Mouse (Mus musculus) kidney, postnatal 10 days (tissue): ENCODE measurements around the gene Dpf1.

Experiments used
- DNase-seq: peaks from one replicate; pipeline ENCODE4 v3.0.0; 2021; ENCODE audit warnings: mixed read lengths

The Dpf1 gene

DNA sequence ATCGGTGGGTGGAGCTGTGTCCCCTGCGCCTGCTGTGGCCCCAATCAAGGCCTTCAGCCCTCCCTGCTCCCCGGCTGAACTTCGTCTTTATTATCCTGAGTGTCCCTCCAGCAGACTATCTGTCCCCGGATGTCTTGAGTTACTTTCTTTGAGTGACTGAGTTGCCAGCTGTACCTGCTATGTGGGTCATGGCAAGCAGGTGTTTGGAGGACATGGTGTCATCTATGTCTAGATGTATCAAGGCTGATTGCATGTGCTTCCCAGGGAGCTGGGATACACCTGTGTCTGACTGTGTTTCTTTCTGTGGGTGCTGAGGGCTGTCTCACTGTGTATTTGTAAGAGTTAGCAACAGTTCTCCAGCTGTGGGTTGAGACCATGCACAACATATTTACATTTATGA lies 6.0 kb downstream of the Dpf1 start:
- DNase-seq = no peak

DNA sequence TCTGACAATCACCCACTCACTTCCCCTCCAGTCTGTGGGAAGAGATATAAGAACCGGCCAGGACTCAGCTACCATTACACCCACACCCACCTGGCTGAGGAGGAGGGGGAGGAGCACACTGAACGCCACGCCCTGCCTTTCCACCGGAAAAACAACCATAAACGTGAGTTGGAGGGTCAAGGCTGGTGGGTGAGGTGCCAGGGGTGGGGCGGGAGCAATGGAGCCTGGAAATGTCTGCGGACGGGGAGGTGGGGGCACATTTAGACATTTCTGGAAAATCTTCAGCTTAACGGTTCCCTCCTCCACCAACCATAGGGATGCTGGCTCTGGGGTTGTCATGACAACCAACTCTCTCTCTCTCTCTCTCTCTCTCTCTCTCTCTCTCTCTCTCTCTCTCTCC lies 9.3 kb downstream of the Dpf1 start:
- DNase-seq = no peak

DNA sequence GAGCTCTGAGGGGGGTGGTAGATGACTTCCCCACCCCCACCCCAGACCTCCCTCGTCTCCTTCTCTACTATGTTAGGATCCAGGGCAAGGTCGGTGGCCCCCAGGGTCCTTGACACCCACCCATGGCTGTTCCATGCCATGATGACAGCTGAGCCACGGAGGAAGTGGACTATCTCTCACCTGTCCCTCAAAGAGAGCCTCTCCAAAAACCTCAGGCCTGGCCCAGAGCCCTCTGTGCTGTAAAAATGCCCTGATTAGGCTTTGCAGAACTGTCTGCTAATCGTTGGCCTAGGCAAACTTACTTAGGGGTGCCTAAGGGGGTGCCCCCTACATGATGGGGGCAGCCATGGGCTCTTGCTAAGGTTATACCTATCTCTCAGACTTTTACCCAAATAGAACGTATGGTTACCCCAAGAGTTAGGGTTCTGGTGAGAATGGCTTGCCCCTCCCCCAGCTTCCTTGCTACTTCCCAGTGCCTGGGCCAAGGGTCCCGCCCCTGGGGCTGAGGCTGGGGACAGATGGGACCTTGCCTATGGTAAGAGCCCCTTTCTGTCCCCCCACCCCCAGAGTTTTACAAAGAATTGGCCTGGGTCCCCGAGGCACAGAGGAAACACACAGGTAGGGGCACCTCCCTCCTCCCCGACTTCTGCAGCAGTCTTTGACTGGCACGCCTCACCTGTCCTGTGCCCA lies 10.0 kb downstream of the Dpf1 start:
- DNase-seq = no peak

DNA sequence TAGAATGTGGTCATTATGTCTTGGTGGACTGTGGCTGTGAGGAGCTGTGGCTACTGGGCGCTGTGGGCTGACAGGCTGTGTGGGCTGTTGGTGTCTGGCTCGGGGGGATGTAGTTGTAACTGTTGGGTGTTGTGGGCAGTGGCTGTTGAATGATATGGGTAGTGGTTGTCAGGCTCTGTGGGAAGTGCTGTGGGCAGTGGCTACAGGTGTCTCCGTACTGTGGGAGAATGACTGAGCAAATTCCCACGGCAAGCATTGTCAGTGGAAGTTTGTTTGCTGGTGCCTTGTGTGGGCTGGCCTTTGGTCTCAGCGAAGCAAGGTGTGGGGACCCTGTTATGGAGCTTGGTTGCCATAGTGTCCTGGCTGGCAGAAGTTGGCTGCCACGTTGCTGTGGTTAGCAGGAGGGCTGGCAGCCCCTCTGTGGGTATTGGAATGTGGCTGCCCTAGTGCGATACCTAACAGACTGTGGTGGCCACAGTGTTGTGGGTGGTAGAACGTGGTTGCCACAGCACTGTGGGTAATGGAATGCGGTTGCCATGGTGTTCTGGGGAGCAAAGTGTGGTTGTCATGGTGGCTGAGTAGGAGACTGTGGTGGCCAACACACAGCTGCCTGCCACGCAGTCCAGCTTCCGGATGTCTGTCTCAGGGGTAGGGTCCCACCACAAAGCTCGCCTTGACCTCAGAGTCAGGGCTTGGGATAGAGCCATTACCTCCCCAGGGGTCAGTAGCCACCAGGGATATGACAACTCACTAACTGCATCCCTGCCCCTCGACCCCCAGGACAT lies 11.3 kb downstream of the Dpf1 start:
- DNase-seq = no peak

DNA sequence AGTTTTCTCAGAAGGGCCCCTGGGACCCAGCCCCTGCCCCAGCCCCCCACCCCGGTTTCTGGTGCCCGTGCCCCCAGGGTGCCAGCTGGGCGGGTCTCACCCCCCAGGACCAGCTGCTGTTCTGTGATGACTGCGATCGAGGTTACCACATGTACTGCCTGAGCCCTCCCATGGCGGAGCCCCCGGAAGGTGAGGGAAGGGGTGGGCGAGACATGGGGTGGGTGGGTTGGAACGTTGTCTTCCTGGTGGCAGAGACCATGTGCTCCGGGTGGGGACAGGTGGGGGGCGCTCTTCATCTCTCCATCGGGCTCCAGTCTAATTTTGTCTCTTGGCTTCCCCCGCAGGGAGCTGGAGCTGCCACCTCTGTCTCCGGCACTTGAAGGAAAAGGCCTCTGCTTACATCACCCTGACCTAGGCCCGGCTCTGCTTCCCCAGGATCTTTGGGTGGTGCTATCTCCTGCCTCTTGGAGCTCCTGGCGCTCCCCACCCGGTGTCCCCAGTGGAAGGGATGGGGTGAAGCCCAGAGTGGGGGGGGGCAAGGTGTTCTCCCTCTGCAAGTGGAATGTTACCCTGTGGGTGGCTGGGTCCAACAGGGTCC lies 12.5 kb downstream of the Dpf1 start:
- no peak for DNase-seq

DNA sequence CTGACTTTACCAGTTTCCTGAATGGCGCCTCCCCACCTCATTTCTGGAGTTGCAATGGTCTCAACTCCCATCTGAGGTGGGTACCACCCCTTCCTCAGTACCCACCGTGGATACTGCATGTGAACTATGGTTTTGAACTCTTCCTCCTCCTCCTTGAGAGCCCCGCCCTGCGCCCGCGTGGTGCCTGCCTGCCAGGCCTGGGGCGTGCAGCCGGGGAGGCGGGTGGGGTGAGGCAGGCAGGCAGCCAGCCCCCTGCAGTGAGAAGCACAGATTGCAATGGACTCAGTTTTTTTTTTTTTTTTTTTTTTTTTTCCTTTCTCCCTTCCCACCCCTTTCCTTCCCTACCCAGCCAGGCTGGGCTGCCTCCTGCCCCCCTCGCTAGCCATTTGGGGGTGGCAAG lies 13.2 kb downstream of the Dpf1 start:
- DNase-seq = no peak

DNA sequence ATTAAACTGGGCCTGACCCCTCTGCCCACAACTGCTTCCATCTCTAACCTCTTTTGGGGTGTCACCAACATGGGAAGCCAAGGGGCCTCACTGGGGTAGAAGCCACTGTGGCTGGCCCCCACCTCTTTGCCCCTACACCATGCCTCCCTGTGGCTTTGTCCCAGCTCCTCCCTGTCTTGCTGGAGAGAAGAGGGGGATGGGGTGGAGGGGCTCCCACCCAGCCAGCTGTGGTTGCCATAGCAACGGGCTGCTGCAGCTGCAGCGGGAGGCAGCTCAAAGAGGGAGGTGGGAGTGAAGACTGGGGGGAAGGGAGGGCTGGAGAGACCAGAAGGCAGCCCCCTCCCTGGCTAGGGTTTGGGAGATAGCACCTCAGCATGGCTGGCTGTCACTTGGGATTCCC lies 13.8 kb downstream of the Dpf1 start:
- peak; percentile 60 for DNase-seq

DNA sequence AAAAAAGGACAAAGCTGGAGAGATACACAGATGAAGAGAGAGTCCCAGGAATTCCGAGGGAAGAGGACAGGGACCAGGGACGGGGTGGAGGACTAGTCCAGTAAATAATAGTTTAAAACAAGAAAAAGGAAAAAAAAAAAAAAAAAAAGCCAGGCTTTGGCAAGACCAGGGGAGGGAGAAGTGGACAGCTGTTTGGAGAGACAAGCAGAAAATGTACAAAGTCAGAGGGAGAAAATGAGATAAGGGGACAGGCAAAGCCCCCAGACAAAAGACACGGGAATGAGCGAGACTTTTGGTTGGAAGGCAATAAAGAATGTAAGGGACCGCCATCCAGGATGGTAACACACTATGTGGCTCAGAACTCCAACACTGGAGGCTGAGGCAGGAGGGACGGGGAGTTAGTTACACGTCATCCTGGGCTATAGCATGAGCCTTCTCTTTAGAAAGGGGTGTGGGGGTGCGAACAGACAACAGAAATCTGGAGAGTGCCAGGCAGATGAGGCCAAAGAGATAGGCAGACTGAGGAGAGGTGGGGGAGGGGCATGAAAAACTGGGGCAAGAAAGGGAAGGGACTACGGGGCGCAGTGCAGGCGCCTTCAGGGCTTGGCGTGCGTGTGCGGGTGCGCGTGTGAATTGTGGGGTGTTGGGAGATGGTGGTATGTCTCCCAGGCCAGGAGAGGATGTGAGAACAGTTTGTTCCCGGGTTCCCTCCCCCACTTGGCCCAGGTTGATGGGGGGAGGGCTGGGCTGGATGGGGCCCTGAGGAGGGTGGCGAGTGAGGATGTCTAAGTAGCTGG lies 14.6 kb downstream of the Dpf1 start:
- no peak for DNase-seq

DNA sequence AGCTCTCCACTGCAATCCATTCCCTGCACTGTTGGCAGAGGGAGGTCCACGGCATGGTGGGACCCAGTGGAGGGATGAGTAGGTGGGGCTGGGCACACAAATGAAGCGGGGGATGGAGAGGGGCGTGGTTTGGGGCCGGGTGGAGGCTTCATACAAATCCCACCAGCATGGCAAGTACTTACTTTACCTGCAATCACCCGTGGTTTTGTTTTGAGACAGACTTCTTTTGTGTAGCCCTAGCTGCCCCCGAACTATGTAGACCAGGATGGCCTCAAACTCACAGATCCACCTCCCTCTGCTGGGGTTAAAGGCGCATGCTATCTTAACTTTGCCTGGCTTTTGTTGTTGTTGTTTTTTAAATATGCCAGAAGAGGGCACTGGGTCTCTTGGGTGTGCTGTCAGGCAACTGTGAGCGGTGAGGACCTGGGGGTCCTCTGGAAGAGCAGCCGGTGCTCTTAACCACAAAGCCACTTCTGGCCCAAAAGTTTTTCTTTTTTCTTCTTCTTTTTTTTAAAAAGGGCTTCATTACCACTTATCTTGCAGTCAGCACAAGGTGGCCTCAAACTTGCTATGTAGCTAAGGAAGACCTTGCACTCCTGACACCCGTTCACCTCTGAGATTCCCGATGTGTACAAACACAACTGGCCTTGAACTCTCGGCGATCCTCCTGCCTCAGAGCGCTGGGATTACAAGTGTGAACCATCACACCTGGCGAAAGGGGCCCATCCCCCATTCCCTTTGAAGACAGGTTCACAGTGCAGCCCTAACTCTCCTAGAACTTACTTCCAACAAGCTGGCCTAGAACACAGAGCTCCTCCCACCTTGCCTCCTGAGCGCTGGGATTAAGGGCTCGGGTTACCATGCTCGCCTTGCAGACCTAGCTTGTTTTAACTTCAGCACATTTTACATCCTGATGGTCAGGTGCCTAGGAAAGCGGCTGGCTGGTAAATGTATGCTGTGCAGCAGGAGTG lies 15.9 kb downstream of the Dpf1 start:
- DNase-seq = no peak

DNA sequence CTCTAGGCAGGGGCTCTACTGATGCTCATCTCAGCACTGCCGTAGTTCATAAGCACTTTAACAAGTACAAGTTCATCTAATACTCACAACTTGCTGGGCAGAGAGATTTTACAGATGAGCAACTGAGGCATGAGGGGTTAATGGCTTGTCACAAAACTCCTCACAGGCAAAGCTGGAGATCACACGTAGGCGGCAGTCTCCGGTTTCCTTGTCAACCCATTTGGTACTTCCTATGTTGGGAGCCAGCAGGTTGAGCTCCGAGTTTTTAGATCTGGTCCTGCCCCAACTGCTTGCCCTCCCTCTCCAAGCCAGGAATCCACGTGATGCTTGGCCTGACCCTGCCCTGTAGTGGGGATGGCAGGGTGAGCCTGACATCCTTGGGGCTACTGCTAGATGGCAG lies 23.3 kb downstream of the Dpf1 start:
- no peak for DNase-seq

DNA sequence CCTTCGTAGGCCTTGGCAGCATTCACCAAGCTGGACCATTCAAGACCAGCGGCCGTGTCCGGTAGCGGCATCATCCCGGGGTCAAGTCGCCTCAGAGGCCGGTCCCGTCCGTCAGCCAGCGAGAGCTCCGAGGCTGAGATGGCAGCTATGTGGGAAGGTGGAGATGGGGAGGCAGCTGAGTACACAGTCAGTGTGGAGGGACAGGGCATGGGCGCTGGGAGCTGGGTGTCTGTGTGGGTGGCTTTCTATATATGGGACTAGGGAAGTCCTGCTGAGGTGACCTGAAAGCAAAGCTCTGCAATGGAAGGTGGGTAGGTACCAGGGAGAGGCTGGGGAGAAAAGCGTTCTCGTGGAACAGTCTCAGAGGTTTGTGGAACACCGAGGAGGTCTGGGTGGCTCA lies 25.2 kb downstream of the Dpf1 start:
- no peak for DNase-seq

DNA sequence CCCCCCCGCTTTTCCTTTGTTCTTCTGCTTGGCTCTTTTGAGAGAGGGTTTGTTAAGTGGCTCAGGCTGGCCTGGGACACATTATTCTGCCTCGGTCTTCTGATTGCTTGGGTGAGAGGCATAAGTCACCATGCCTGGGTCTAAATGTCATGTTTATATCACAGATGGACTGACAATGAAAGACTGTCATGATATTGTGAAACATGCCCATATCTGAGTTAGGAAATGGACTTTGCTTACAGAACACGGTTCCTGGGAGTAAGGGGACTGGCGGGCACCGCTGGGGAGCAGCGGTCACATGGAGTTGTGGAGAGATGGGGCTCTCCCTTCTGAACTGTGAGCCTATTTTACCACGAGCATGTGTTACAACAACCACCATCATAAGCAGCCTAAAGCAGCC lies 30.4 kb downstream of the Dpf1 start:
- DNase-seq = no peak

DNA sequence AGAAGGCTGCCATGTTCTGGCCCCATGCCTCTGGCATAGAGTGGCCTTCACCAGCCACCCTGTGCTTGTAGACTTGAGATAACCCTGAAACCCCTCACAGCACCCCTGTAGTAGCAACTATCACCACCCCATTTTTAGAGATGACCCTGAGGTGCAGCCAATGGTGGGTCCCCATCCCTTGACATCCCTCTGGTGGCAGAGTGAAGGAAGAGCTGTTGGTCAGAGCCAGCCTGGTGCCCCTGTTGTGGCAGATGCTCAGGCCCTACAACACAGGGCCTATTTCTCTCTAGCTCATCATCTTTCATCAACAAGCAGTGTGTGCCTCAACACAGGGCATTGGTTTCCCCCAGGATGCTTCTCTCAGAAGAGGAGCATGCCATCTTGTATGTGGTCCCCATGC lies 31.5 kb downstream of the Dpf1 start:
- DNase-seq = no peak

DNA sequence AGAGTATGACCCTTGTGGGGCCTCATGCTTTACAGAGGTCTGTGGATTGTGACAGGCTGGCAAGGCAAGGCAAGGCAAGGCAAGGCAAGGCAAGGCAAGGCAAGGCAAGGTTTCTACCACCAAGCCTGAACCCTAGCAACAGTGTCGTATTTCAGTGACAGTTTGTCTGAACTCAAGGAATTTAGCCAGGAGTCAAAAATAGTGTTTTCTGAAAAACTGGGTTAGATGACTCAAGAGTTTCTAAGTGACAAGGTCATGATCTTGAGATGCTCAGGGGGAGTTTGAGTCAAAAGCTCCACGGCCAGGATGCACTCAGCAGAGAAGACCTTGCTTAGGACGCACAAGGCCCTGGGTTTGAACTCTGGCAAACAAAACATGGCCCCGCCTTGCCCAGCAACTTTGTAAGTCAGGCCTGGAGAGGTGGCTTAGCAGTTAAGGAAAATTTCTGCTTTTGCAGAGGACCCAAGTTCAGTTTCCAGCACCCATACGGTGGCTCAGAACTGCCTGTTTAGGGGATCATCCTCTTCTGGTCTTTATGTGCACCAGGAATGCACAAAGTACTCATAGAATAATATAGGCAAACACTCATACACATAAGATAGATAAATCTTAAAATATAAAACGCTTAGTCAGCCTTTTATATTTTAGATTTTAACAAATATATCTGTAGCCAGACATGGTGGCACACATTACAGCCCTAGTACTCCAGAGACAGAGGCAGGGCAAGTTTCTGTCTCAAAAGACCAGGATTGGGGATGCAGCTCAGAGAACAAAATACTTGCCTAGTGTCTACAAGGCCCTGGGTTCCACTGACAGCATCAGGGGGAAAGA lies 32.3 kb downstream of the Dpf1 start:
- DNase-seq = no peak

DNA sequence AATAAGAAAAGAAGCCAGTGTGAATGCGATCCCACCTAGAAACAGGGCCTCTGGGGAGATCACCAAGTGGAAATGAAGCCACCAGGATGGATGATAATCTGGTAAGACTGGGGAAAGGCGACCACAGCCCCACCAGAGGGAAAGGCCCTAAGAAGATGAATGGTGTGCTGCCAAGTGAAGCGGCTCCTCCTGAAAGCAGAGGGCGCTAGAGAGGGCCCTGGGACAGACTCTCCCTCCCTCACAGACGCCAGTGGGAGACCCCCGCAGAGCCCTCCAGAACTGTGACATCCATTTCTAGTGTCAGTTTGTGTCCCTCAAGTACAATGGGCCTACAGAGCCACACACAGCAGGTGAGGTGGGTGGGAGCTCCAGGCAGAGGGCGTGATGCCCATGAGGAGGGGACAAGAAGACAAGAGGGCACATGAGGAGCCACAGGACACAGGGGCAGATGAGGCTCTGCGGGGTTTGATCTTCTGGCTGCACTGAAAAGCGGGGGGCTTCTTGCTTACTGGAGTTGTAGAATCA lies 33.1 kb downstream of the Dpf1 start:
- no peak for DNase-seq

DNA sequence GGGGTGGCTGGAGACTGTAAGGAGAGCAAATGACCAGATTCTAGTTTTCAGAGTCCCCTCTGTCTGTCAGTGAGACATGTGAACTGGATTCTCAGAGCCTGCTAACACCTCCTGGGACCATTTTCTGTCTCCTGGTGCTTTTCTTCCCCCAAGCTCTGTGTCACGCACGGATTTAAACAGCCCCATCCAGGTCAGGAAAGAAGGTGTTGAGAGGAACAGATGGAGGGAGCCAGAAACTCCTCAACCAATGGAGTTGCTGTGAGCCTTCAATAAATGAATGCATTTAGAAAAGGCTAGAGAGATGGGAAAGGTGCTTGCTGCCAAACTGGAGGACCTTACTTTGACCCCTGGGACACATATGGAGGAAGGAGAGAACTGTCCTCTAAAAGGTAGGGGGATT lies 34.0 kb downstream of the Dpf1 start:
- DNase-seq = no peak

DNA sequence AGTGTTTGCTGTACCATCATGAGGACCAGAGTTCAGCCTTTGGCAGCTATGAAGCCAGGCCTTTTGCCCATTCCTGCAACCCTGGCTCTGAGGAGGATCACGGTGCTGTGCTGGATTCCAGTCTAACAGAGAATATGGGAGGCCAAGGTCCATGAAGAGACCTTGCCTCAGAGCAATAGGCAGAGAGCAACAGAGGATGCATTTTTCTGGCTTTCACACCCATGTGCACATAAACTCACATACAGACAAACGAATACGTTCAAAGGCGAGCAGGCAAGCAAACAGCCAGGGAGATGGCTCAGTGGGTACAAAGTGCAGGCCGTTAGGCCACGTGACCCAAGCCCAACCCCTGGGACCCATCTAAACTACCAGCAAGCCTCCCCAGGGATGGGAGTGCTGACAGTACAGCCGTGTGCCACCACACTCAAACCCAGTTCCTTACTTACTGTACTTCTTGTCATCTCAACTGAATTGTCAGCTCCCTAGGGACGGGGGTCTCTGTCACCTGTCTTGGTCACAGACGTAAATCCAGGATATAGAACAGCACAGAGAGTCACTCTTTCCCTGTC lies 34.7 kb downstream of the Dpf1 start:
- peak; percentile 46 for DNase-seq

DNA sequence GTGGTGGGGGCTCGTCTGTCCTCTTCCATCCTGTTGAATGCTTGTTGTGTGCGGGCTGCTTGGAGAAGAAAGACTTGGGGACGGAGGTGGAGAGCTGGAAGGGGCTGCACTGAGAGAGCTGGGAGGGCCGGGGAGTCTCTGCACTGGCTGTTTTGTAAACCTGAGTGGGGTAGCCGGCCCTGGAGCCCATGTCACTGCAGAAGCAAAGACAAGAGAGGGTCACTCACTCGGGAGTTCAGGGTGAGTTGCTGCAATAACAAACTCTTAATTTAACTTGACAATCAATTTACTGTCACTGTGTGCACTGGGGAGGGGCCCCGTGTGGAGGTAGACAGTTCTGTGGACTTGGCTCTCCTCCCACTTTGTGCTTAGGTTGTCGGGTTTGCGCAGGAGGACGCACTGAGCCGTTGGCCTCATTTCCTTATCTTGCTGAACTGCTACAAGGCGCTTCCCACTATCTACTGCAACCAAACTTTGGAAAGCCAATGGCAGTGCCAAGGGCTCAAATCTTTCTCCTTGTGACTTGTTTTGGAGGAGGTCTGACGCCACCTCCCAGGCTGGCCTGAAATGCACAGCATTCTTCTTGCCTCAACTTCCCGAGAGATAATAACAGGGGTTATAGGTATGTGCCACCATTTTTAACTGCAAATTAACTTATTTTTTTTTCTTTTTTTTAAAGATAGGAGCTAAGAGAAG lies 35.4 kb downstream of the Dpf1 start:
- no peak for DNase-seq

DNA sequence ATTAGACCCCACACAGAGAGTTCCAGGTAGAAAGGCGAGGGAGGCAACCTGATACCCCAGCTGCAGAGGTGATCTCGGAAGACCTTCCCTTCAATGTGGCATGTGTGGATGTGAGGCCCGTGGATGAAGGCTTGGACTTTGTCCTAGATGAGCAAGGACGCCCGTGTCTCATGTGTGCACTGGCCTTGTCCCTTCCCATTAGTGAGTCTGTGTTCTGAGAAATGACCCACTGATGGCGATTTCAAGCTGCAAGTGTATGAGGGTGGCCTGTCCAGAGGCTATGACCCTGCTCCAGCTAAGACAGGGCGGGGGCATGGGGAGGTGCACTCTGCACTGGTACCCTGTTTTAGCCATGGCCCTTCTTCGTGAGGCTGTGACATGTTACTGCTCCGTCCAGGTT lies 36.5 kb downstream of the Dpf1 start:
- no peak for DNase-seq

DNA sequence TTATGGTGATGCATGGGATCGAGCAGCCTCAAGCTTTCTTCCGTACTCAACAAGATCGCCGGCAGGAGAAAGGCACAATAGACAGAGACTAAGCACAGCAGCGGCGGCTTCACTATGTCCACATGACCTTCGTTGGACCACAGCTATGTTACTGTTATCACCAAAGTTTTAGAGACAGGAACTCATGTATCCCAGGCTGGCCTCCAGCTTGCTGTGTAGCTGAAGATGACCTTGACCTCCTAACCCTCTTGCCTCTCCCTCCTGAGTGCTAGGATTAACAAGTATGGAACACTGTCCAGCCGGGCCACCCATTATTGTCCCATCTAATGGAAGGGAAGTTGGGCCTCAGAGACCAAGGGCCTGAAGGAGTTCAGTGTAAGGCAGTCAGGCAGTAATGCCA lies 37.1 kb downstream of the Dpf1 start:
- DNase-seq = no peak
